ENCODE assay signal across 18 mouse cellular contexts in the genomic region with DNA sequence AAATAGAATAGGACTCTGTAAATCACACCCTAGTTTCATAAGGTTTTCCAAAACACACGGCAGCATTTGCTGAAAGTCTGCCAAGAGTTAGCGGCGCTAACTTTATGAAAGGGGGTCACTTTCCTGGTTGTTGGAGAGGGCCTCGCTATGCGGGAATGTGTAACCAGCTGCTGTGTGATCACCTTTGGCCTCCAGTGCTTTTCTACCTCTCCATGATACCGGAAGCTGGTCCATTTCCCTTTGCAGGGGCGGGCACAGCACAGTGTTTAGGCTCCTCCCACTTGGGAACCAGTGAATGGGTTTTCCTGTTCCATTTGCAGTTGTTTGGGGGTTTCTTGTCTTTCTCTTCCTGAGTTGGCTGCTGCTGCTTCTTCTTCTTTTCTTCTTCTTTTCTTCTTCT.
DNase-seq lines count a peak whose midpoint lies in the region; ATAC-seq and TF ChIP-seq lines count a peak whose summit lies in the region.
"Had no signal": no experiment of that assay in that cellular context is flagged by ENCODE, and none has a peak within 500 bp of the region (broad histone marks: within the 10 kb centered on the region; RNA-seq: fewer than 3 reads in every experiment).

No protein-coding gene starts in this region.

- 34% methylated on average over 7 of the region's 7 CpGs for WGBS in intestine, postnatal 0 days
- WGBS in intestine, embryonic 15.5 days, result 48% methylated on average over 7 of the region's 7 CpGs
- 17% methylated on average over 7 of the region's 7 CpGs for WGBS in lung, embryonic 15.5 days
- WGBS in limb, embryonic 13.5 days, result 32% methylated on average over 7 of the region's 7 CpGs

- no peak for DNase-seq in lung, adult 18-20 months
- DNase-seq in ZHBTc4 (ENCODE audit: low read depth, low spot score), result peak; percentile 13
- no peak for DNase-seq in testis, postnatal 14 days (ENCODE audit: low spot score)
- DNase-seq in ovary, postnatal 14 days (ENCODE audit: low spot score), result no peak
- DNase-seq: adrenal gland, adult 8-10 months; cerebellum, adult 18-20 months; cerebellum, postnatal 36 days; gastrocnemius, postnatal 25 days; layer of hippocampus, postnatal 36 days; right cerebral cortex, postnatal 4 days had no signal

- H3K4me1 ChIP-seq in intestine, postnatal 0 days (replicated peaks; ENCODE audit: control insufficient read depth, insufficient read depth, low read length), result no peaks in the 10 kb centered on the region
- no peaks in the 10 kb centered on the region for H3K4me1 ChIP-seq in intestine, embryonic 15.5 days (replicated peaks)
- H3K4me1 ChIP-seq in lung, embryonic 15.5 days, result peaks cover 3% of the 10 kb centered on the region; the same call in 1 of the 2 replicates
- H3K4me1 ChIP-seq in limb, embryonic 13.5 days, result 0 out of 2 replicates have a peak, but pooled peaks cover 2% of the 10 kb centered on the region
- H3K4me1 ChIP-seq: embryonic facial prominence, embryonic 12.5 days; hindbrain, embryonic 12.5 days; neural tube, embryonic 12.5 days had no signal

- H3K4me3 ChIP-seq in intestine, postnatal 0 days (ENCODE audit: low read depth, low read length), result no peak overlapping the region
- no peak overlapping the region for H3K4me3 ChIP-seq in intestine, embryonic 15.5 days (replicated peaks)
- H3K4me3 ChIP-seq in lung, embryonic 15.5 days, result no peak overlapping the region
- H3K4me3 ChIP-seq in limb, embryonic 13.5 days, result no peak overlapping the region
- H3K4me3 ChIP-seq: embryonic facial prominence, embryonic 12.5 days; hindbrain, embryonic 12.5 days; neural tube, embryonic 12.5 days had no signal

- H3K27ac ChIP-seq in intestine, postnatal 0 days (ENCODE audit: low read depth, low read length), result no peak overlapping the region
- H3K27ac ChIP-seq in intestine, embryonic 15.5 days, result no peak overlapping the region
- no peak overlapping the region for H3K27ac ChIP-seq in lung, embryonic 15.5 days
- H3K27ac ChIP-seq in limb, embryonic 13.5 days, result no peak overlapping the region
- H3K27ac ChIP-seq: embryonic facial prominence, embryonic 12.5 days; hindbrain, embryonic 12.5 days; neural tube, embryonic 12.5 days had no signal

- TF ChIP-seq CTCF in intestine, postnatal 0 days (IDR thresholded peaks at IDR 0.05; ENCODE audit: low read depth), result no peak

- H3K27me3 ChIP-seq in intestine, postnatal 0 days (replicated peaks; ENCODE audit: control insufficient read depth, insufficient read depth, low read length), result no peaks in the 10 kb centered on the region
- H3K27me3 ChIP-seq in intestine, embryonic 15.5 days (replicated peaks), result no peaks in the 10 kb centered on the region
- H3K27me3 ChIP-seq in lung, embryonic 15.5 days, result no peaks in the 10 kb centered on the region
- H3K27me3 ChIP-seq in limb, embryonic 13.5 days, result no peaks in the 10 kb centered on the region
- H3K27me3 ChIP-seq: embryonic facial prominence, embryonic 12.5 days; hindbrain, embryonic 12.5 days; neural tube, embryonic 12.5 days had no signal

- ATAC-seq in intestine, postnatal 0 days, result no peak
- ATAC-seq in intestine, embryonic 15.5 days, result no peak
- 0 out of 2 replicates have a peak, but pooled peaks have one; percentile 31 for ATAC-seq in lung, embryonic 15.5 days (ENCODE audit: borderline replicate concordance, extremely low read depth, low FRiP score, low TSS enrichment)
- ATAC-seq in limb, embryonic 13.5 days (ENCODE audit: low FRiP score, low read depth), result peak; percentile 79
- ATAC-seq: inflammation-experienced regulatory T-cells, adult 6 months had no signal

- no peaks in the 10 kb centered on the region for H3K9me3 ChIP-seq in intestine, postnatal 0 days (ENCODE audit: control insufficient read depth)
- no peaks in the 10 kb centered on the region for H3K9me3 ChIP-seq in intestine, embryonic 15.5 days
- H3K9me3 ChIP-seq in lung, embryonic 15.5 days, result no peaks in the 10 kb centered on the region
- no peaks in the 10 kb centered on the region for H3K9me3 ChIP-seq in limb, embryonic 13.5 days
- H3K9me3 ChIP-seq: embryonic facial prominence, embryonic 12.5 days; hindbrain, embryonic 12.5 days; neural tube, embryonic 12.5 days had no signal

- no peaks in the 10 kb centered on the region for H3K36me3 ChIP-seq in intestine, postnatal 0 days (ENCODE audit: control insufficient read depth, insufficient read depth)
- H3K36me3 ChIP-seq in intestine, embryonic 15.5 days, result no peaks in the 10 kb centered on the region
- no peaks in the 10 kb centered on the region for H3K36me3 ChIP-seq in lung, embryonic 15.5 days
- no peaks in the 10 kb centered on the region for H3K36me3 ChIP-seq in limb, embryonic 13.5 days
- H3K36me3 ChIP-seq: embryonic facial prominence, embryonic 12.5 days; hindbrain, embryonic 12.5 days; neural tube, embryonic 12.5 days had no signal

- H3K9ac ChIP-seq in intestine, postnatal 0 days (ENCODE audit: low read depth, low read length), result no peak overlapping the region
- H3K9ac ChIP-seq in intestine, embryonic 15.5 days, result no peak overlapping the region
- no peak overlapping the region for H3K9ac ChIP-seq in lung, embryonic 15.5 days
- H3K9ac ChIP-seq in limb, embryonic 13.5 days, result no peak overlapping the region
- H3K9ac ChIP-seq: embryonic facial prominence, embryonic 12.5 days; hindbrain, embryonic 12.5 days; neural tube, embryonic 12.5 days had no signal

- H3K4me2 ChIP-seq in intestine, postnatal 0 days (replicated peaks; ENCODE audit: low read depth), result 0 out of 2 replicates have a peak overlapping the region, but pooled peaks have one; percentile 27
- H3K4me2 ChIP-seq in intestine, embryonic 15.5 days (replicated peaks), result no peak overlapping the region; the same call in 1 of the 2 replicates
- peak overlapping the region; percentile 34; the same call in 1 of the 2 replicates for H3K4me2 ChIP-seq in lung, embryonic 15.5 days
- H3K4me2 ChIP-seq in limb, embryonic 13.5 days (replicated peaks), result peak overlapping the region; percentile 36
- H3K4me2 ChIP-seq: embryonic facial prominence, embryonic 12.5 days; hindbrain, embryonic 12.5 days; neural tube, embryonic 12.5 days had no signal

Comparison
In these comparisons a context has a peak if more than half of its experiments do, and no peak if none do; other contexts are left out.
1. ATAC-seq: peak in lung, embryonic 15.5 days (single experiment) and limb, embryonic 13.5 days (single experiment); none in intestine, postnatal 0 days (single experiment) and intestine, embryonic 15.5 days (single experiment).